Mouse (Mus musculus) lung, postnatal 14 days (tissue): ENCODE results near the gene Tnnt3.

Source experiments
- DNase-seq: peaks from one replicate; pipeline ENCODE4 v3.0.0; 2021

The Tnnt3 gene

GRCm38 (mm10) chr7:142478001-142478400 lies 20.6 kb upstream of the Tnnt3 start:
- no peak for DNase-seq

DNA sequence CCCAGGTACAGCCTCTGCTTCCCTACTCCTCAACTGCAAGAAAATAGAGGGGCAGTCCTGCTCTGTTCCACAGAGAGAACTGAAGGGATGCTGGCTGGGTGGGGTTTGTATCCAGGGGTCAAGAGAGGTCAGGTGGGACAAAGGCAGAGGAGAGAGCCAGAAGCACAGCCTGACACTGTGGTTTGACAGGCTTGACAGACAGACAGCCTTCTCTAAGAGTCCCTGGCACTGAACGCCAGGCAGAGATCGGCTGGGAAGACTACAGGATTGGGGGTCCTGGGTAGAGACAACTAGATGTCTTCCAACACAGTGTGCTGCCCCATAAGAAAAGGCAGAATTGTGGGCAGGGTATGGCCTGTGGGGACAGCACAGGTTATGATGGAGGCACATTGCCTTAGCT lies 20.1 kb upstream of the Tnnt3 start:
- no peak for DNase-seq

DNA sequence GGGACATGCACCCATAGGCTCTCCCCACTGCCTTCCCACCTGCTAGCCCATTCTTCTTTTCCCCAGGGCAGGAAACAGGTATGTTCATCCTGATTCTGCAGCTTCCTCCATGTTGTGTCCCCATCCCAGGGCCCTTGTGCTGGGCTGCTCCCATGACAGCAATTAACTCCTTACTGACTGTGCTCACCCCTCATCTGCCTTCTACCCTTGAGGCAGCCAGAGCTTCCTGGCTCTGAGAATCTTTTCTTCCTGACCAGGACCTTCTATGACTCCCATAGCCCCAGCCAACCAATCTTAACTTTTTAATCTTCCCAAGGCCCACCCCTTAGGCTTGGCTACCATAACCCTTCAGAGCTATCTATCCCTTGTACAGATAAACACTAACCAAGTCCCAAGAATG lies 19.3 kb upstream of the Tnnt3 start:
- no peak for DNase-seq

GRCm38 (mm10) chr7:142479886-142480285 lies 18.8 kb upstream of the Tnnt3 start:
- no peak for DNase-seq

DNA sequence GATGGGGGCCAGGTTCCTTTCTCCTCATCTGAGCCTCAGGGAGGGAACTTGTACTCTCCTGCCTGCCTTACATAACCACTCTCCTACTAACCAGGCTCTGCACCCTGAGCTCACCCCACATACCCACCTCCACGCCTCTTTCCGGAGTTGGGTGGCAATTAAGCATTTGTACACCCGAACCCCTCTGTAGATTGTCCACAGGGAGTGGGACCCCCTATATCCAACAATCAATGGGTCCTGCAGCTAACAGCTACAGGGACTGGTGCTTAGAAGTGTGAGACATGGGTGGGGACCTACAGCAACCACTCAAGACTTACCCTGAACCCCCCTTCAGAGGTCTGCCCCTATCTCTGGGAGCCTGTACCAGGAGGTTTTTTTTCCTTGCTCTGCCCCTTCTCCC lies 18.0 kb upstream of the Tnnt3 start:
- no peak for DNase-seq

DNA sequence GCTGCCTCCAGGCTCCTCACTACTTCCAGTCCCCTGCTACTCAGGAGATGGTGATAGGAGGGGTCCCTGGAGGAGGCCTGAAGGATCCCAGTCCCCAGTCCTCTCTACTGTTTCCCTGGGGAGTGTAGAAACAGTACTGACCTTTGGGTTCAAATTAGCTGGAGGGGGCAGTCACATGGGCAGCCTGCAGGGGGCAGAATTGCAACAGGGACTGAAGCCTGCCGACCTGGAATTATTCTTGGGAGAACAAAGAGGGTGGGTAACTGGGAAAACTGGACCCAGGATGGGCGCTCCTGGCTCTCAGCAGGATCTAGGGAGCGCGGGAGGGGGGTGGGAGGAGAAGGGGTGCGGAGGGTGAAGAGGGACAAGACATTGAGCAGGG lies 17.5 kb upstream of the Tnnt3 start:
- DNase-seq, result peak; percentile 70

- peak; percentile 39 for DNase-seq
These were observed 16.9 kb upstream of the Tnnt3 start for GRCm38 (mm10) chr7:142481568-142482255.

DNA sequence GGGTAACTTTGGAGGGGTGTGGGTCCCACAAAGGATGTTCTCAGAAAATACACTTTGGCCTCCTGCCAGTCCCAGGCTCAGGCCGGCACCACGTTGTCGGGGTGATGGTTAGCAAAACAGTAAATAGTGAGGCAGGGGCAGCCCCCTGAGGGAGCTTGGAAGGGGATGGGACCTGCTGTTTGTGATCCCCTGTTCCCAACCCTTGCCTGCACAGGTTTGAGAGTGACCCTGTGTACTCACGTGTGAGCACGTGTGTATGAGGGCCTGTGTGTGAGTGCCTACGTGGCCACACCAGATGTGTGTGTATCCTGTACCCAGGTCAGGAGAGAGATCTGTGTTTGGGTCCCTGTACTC lies 16.4 kb upstream of the Tnnt3 start:
- DNase-seq, result peak; percentile 35

GRCm38 (mm10) chr7:142483136-142483535 lies 15.5 kb upstream of the Tnnt3 start:
- no peak for DNase-seq

DNA sequence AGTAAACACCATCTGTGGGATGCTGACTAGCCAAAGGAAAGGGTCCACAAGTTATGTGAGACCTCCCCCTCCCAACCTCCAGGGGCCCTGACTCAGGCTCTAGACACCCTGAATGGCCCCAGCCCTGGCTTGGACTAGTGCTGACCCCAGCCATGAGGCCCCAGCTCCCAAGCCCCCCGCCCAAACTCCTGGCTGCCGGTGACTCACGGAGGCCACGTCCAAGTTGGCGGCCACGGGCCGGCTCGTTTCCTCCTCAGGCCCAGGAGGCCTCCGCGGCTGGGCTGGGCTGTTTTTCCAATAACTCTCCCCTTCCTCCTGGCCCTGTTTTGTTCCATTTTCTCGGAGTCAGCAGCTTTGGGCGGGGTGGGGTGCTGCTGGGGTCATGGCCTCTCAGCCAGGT lies 13.9 kb upstream of the Tnnt3 start:
- no peak for DNase-seq

DNA sequence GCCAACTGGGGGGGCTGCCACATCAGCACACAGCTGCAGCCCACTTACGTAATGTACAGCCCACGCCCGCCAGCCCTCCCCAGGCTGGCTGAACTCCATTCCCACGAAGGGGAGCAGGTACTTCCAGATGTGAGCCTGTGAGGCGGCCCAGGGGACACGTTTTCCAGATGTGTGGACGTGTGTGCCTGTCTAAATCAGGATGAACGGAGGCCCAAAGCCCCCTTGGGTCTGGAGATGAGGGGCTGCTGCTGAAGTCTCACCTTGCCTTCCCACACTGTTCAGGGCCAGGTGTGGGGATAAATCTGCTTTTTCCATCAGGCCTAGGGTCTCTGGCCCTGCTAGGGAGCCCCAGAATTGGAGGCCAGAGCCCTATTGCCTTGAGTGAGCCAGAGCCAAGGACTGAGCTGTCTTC lies 11.9 kb upstream of the Tnnt3 start:
- no peak for DNase-seq

DNA sequence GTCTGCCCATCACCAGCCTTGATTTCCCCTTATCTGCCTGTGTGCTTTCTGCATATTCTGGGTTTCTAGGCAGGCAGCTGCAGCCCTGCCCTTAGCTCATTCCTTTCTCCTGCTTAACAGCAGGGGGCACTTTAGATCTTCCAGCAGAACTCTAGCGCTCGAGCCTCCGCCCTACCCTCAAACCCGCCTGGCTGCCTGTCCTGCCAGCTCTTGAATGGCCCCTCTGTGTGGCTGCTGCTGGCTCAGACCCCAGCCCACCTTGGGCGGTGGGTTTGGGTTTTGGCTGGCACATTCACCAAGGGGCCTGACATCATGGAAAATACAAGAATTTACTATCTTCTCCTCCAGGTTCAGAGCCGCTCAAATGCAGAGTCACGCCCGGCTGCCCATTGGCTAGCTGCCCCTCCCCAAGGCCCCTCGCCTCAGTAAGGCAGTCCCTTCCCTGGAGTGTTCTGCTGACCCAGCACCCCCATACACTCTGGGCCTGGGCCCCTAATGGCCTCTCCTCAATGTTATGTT lies 11.2 kb upstream of the Tnnt3 start:
- peak; percentile 28 for DNase-seq

GRCm38 (mm10) chr7:142488053-142488452 lies 10.6 kb upstream of the Tnnt3 start:
- DNase-seq, result no peak

DNA sequence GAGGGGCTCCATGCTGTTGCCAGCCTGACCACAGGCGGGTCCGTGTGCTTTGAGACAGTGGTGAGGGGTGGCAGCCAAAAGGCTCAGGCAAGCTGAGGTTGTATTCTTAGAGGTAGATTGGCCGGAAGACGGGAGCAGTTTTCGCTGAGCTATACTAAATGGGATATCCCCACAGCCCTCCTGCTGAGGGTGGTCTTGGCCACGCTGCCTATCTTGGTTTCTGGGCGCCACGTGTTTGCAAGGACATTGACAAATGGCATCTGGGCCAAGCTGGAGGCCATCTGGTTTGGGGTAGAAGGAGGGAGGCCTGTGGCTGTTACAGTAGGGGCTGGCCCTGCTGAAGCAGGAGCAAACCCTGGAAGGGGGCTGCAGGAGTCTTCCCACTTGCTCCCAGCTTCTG lies 5.1 kb upstream of the Tnnt3 start:
- DNase-seq, result no peak

DNA sequence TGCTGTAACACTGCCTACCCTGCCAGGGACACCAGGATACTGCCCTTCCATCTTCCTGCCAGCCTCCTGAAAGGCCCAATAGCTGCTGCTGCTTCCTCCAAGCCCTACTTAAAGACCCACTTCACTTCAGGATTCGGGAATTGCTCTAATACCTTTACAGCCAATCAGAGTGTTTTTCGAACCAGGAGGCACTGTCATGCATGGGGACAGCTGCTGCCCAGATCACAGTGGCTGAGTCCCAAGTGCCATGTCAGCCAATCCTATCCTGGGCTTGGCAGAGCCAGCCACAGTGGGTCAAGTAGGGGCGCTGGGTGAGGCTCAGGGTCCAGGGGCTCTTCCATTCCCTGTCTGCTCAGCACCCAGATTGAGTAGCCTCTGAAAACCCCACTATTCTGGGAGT lies 2.5 kb upstream of the Tnnt3 start:
- no peak for DNase-seq

DNA sequence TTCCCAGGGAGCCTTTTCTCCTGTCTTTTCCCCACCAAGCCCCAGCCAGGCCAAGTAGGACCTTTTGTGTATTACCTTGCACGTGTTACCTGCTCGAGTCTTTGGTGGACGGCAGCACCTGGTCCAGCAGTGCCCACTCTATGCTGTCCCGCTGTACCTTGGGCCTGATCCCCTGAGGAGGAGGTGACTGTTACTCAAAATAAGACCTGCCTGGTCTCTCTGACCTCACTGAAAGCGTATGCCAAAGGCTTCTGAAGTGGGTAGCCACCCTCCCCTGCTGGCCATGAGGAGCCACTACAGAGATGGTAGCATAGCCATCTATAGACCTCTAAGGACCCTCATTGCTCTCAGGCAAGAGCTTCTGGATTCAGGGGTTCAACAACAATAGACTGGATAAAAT lies 1.8 kb upstream of the Tnnt3 start:
- DNase-seq, result no peak

GRCm38 (mm10) chr7:142497775-142498174 lies 861 bp upstream of the Tnnt3 start:
- peak; percentile 53 for DNase-seq

DNA sequence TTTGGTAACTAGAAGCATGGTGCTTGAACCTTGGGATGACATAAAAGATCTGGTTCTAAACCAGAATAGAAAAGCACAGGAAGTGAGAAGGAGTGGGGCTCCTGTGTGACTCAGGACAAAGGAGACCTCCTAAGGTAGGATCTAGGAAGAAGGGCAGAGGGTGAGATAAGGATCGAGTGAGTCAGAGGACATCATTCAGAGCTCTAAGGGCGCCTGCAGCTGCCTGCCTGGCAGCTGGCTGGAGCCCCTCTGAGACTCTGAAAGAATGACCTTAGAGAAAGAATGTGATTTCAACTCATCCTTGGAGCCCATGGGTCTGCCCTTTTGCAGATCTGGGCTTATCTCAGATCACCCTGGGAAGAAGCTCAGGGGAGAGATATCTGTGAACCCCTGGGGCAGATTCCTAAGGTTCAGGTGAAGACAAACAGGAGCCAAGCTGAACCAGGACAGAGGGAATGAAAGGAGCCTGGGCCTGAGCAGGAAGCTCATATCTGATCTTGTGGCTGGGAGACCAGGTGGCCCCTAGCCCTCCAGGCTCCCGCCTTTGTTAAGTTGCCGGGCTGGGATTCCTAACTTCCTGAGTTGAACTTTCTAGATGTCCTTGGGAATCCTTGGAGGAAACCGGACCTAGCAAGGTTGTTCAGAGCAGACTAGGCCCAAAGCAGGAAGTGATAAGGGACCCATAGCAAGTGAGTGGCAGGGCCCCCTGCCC lies 530 bp downstream of the Tnnt3 start:
- DNase-seq, result no peak

DNA sequence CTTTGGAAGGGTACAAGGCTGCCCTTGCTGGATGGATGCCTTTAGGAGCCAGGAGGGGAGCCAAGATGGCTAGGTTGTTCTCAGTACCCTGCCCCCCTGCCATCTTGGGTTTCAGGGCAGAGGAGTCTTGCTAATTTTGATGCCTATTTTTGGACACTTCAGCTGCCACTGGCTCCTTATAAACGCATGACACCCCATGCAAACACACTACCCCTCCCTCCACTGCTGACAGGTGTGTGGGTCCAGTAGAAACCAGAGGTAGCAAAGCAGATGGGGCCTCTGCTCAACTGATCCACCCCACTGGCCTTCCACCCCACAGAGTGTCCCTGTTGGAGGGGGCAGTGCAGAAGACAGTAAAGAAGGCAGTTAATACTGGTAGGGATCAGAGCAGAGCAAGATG lies 1.4 kb downstream of the Tnnt3 start:
- no peak for DNase-seq

DNA sequence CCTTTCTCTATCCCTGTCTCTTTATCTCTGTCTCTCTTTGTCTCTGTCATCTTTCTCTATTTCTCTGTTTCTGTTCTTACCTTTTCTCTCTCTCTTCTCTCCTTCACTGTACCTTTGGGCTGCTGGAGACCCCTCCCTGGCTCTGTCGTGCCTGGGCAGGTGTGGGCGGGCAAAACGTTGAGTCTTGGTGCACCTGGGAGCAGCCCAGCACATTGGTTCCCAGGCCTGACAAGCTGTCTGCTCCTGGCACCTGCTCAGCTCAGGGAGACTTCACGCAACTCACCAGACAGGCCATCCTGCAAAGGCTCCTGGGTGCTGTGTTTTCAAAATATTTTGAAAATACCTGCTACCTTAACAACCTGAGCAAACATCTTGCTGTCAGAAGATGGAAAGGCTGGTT lies 4.6 kb downstream of the Tnnt3 start:
- no peak for DNase-seq

DNA sequence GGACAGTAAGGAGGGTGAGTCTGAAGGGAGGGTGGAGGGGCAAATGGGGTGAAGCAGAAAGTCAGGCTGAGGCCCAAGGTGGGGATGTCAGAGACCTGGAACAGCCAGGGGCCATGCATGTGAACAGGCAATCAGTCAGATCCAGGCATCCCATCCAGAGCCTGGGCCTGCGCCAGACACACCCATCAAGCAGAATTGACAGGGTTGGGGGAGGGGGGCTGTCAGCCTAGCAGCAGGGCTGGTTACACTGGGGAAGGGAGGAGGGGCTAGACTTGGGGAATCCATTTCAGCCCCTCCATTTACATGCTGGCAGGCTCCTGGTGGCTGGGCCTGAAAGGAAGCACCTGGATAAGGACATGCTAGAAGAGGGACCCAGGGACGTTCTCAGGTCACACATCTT lies 7.3 kb downstream of the Tnnt3 start:
- DNase-seq, result no peak

DNA sequence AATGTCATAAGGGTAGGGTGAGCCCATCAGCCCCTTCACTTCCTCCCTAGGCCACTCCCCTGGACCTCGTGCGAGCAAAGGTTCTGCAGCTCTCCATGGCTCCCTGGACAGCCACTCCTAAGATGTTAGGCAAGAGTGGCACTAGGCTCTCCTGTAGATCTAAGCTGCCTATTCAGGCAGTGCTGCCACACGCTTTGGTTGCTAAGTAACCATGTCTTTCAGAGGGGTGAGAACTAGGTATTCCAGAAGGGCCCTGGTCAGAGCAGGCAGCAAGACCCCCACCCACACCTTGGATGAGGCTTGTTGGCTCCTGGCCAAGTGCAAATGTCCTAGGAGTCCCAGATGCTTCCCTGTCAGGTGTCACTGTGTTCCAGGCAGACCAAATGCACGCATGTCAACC lies 7.9 kb downstream of the Tnnt3 start:
- no peak for DNase-seq

DNA sequence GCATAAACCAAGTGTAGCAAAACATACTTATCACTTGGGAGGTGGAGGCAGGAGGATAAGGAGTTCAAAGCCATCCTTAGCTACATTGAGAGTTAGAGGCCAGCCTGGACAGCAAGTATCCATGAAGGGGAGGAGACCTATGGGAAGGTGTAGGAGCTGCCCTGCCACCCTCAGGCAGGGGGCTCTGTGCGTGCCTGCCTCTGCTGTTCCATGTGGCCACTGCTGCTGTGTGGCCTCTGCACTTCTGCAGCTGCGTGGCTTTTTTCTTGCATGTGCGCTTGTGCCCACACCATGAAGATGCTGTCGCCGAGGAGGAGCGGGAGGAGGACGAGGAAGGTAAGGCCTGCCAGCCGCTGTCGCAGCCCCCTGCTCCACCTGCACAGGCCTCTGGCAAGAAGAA lies 8.8 kb downstream of the Tnnt3 start:
- DNase-seq, result no peak

GRCm38 (mm10) chr7:142509518-142509917 lies 10.9 kb downstream of the Tnnt3 start:
- DNase-seq, result no peak
